In the genomic region with DNA sequence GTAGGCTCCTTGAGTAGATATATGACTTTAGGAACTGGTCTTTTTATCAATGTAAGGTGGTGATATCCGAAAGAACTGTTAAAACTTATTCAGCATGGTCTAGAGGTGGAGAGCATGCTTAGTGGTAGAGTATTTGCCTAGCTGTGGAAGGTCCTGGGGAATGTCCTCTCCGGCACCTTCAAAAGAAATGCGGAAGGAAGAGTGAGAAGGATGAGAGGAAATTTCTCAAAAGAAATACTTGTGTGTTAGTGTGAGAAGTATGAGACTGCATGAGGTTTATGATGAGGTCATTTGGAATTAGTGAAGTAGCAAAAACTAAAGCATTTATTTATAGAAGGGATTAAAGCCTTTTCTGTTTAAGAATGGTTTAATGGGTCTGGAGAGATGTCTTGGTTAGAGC, we compare ENCODE assay signal across 30 mouse cellular contexts. TPM values are rescaled to one million over a fixed set of nuclear protein-coding genes. Genes with fewer than 3 reads are reported as not detected.
"Had no signal": no experiment of that assay in that cellular context is flagged by ENCODE, and none has a peak within 500 bp of the region (broad histone marks: within the 10 kb centered on the region; RNA-seq: fewer than 3 reads in every experiment).

No protein-coding gene starts in this region.

- H3K4me3 ChIP-seq: left cerebral cortex, adult 2 months; limb, embryonic 10.5 days; limb, embryonic 12.5 days; limb, embryonic 13.5 days; limb, embryonic 15.5 days; liver, embryonic 12.5 days; liver, embryonic 13.5 days; liver, embryonic 15.5 days; lung, embryonic 15.5 days; megakaryocyte, embryonic 14.5 days; midbrain, embryonic 12.5 days; midbrain, embryonic 13.5 days; midbrain, embryonic 15.5 days; myocyte had no signal

- H3K27me3 ChIP-seq: limb, embryonic 12.5 days; limb, embryonic 13.5 days; limb, embryonic 15.5 days; liver, embryonic 12.5 days; liver, embryonic 13.5 days; liver, embryonic 15.5 days; lung, embryonic 15.5 days; megakaryocyte, embryonic 14.5 days; midbrain, embryonic 12.5 days; midbrain, embryonic 13.5 days; midbrain, embryonic 15.5 days had no signal

- H3K4me1 ChIP-seq: limb, embryonic 10.5 days; limb, embryonic 12.5 days; limb, embryonic 13.5 days; limb, embryonic 15.5 days; lung, embryonic 15.5 days; megakaryocyte, embryonic 14.5 days; midbrain, embryonic 12.5 days; midbrain, embryonic 13.5 days; midbrain, embryonic 15.5 days had no signal

- ATAC-seq: liver, embryonic 12.5 days; liver, postnatal 0 days; lung, postnatal 0 days; midbrain, embryonic 13.5 days; midbrain, embryonic 15.5 days; midbrain, embryonic 16.5 days had no signal

- H3K4me2 ChIP-seq: limb, embryonic 12.5 days; limb, embryonic 13.5 days; limb, embryonic 15.5 days; liver, embryonic 11.5 days; liver, embryonic 12.5 days; liver, embryonic 13.5 days; liver, embryonic 15.5 days; lung, embryonic 14.5 days; lung, embryonic 15.5 days; midbrain, embryonic 12.5 days; midbrain, embryonic 13.5 days; midbrain, embryonic 15.5 days had no signal

- H3K27ac ChIP-seq: left cerebral cortex, adult 2 months; limb, embryonic 10.5 days; limb, embryonic 12.5 days; limb, embryonic 13.5 days; limb, embryonic 15.5 days; liver, embryonic 12.5 days; liver, embryonic 13.5 days; liver, embryonic 14.5 days; liver, embryonic 15.5 days; lung, embryonic 15.5 days; macrophage; midbrain, embryonic 12.5 days; midbrain, embryonic 13.5 days; midbrain, embryonic 15.5 days had no signal

- DNase-seq: left cerebral cortex, postnatal 4 days; liver; liver, embryonic 13.5 days; liver, postnatal 0 days; lung, adult 18-20 months; lung, adult 2 months; lung, embryonic 14.5 days; lung, postnatal 10 days; lung, postnatal 14 days; lung, postnatal 36 days; lung, postnatal 4 days had no signal

- H3K9me3 ChIP-seq: limb, embryonic 10.5 days; limb, embryonic 12.5 days; limb, embryonic 13.5 days; limb, embryonic 15.5 days; liver, embryonic 12.5 days; liver, embryonic 13.5 days; liver, embryonic 15.5 days; lung, embryonic 15.5 days; megakaryocyte, embryonic 14.5 days; midbrain, embryonic 12.5 days; midbrain, embryonic 13.5 days; midbrain, embryonic 15.5 days had no signal

- H3K9ac ChIP-seq: limb, embryonic 12.5 days; limb, embryonic 13.5 days; limb, embryonic 15.5 days; liver, embryonic 12.5 days; liver, embryonic 13.5 days; liver, embryonic 14.5 days; liver, embryonic 15.5 days; liver, postnatal 0 days; lung, embryonic 14.5 days; lung, embryonic 15.5 days; midbrain, embryonic 12.5 days; midbrain, embryonic 13.5 days; midbrain, embryonic 15.5 days had no signal

RNA-seq across cellular contexts. Expression of a gene that starts 54.8 kb away (rescaled TPM):
- polyA plus RNA-seq: liver, adult 2 months; macrophage had no signal

RNA-seq across cellular contexts. Expression of a gene that starts 59.6 kb away (rescaled TPM):
- polyA plus RNA-seq: liver, postnatal 0 days had no signal
